Mouse (Mus musculus): ENCODE results near the gene Eps8. TPM values are rescaled to one million over a fixed set of nuclear protein-coding genes. Genes with fewer than 3 reads are reported as not detected.

Eps8 gene
- polyA plus RNA-seq, 1 experiment from 2014 or later: 34.4 TPM

GRCm38 (mm10) chr6:137682629-137683028 lies 28.0 kb upstream of the Eps8 start:
- H3K9me3 ChIP-seq: no peaks in the 10 kb centered on the region
- H3K36me3 ChIP-seq: no peaks in the 10 kb centered on the region
- no peaks in the 10 kb centered on the region for H3K4me1 ChIP-seq
- no peak overlapping the region for H3K27ac ChIP-seq
- H3K9ac ChIP-seq: no peak overlapping the region
- H3K4me2 ChIP-seq: no peak overlapping the region
- no peaks in the 10 kb centered on the region for H3K27me3 ChIP-seq
- 72% methylated on average over 2 of the region's 2 CpGs for WGBS
- ATAC-seq (ENCODE audit: insufficient number of reproducible peaks, insufficient read depth, low FRiP score, low TSS enrichment, low read depth): no peak
- no peak overlapping the region for H3K4me3 ChIP-seq

GRCm38 (mm10) chr6:137681000-137681399 lies 26.3 kb upstream of the Eps8 start:
- H3K4me2 ChIP-seq: no peak overlapping the region
- no peaks in the 10 kb centered on the region for H3K4me1 ChIP-seq
- H3K9ac ChIP-seq: no peak overlapping the region
- no peaks in the 10 kb centered on the region for H3K36me3 ChIP-seq
- no peak for ATAC-seq (ENCODE audit: insufficient number of reproducible peaks, insufficient read depth, low FRiP score, low TSS enrichment, low read depth)
- no peak overlapping the region for H3K27ac ChIP-seq
- H3K4me3 ChIP-seq: no peak overlapping the region
- no peaks in the 10 kb centered on the region for H3K27me3 ChIP-seq
- H3K9me3 ChIP-seq: no peaks in the 10 kb centered on the region
- 89% methylated on average over 2 of the region's 2 CpGs for WGBS

GRCm38 (mm10) chr6:137676581-137676980 lies 21.9 kb upstream of the Eps8 start:
- H3K27ac ChIP-seq: no peak overlapping the region
- H3K36me3 ChIP-seq: no peaks in the 10 kb centered on the region
- no peaks in the 10 kb centered on the region for H3K9me3 ChIP-seq
- H3K4me1 ChIP-seq: no peaks in the 10 kb centered on the region
- H3K27me3 ChIP-seq: no peaks in the 10 kb centered on the region
- no peak overlapping the region for H3K9ac ChIP-seq
- no peak overlapping the region for H3K4me2 ChIP-seq
- ATAC-seq (ENCODE audit: insufficient number of reproducible peaks, insufficient read depth, low FRiP score, low TSS enrichment, low read depth): no peak
- WGBS: 89% methylated on average over 12 of the region's 12 CpGs
- no peak overlapping the region for H3K4me3 ChIP-seq

- H3K9me3 ChIP-seq: no peaks in the 10 kb centered on the region
- H3K27me3 ChIP-seq: no peaks in the 10 kb centered on the region
- no peak overlapping the region for H3K4me2 ChIP-seq
- no peaks in the 10 kb centered on the region for H3K36me3 ChIP-seq
- H3K4me1 ChIP-seq: no peaks in the 10 kb centered on the region
- H3K4me3 ChIP-seq: no peak overlapping the region
- no peak for ATAC-seq (ENCODE audit: insufficient number of reproducible peaks, insufficient read depth, low FRiP score, low TSS enrichment, low read depth)
- no peak overlapping the region for H3K27ac ChIP-seq
- H3K9ac ChIP-seq: no peak overlapping the region
- WGBS: 71% methylated on average over 5 of the region's 5 CpGs
Measured at GRCm38 (mm10) chr6:137675556-137675955, 20.9 kb upstream of the Eps8 start.

- no peak overlapping the region for H3K4me2 ChIP-seq
- no peaks in the 10 kb centered on the region for H3K4me1 ChIP-seq
- H3K9me3 ChIP-seq: no peaks in the 10 kb centered on the region
- no peak for ATAC-seq (ENCODE audit: insufficient number of reproducible peaks, insufficient read depth, low FRiP score, low TSS enrichment, low read depth)
- H3K27ac ChIP-seq: no peak overlapping the region
- H3K9ac ChIP-seq: no peak overlapping the region
- H3K27me3 ChIP-seq: no peaks in the 10 kb centered on the region
- no peaks in the 10 kb centered on the region for H3K36me3 ChIP-seq
- H3K4me3 ChIP-seq: no peak overlapping the region
- WGBS: 84% methylated on average over 15 of the region's 15 CpGs
Measured at GRCm38 (mm10) chr6:137673301-137673700, 18.6 kb upstream of the Eps8 start.

GRCm38 (mm10) chr6:137671561-137671960 lies 16.9 kb upstream of the Eps8 start:
- no peaks in the 10 kb centered on the region for H3K27me3 ChIP-seq
- WGBS: 86% methylated on average over 10 of the region's 10 CpGs
- H3K4me1 ChIP-seq: no peaks in the 10 kb centered on the region
- no peak overlapping the region for H3K27ac ChIP-seq
- no peak for ATAC-seq (ENCODE audit: insufficient number of reproducible peaks, insufficient read depth, low FRiP score, low TSS enrichment, low read depth)
- H3K36me3 ChIP-seq: no peaks in the 10 kb centered on the region
- no peak overlapping the region for H3K4me2 ChIP-seq
- no peaks in the 10 kb centered on the region for H3K9me3 ChIP-seq
- no peak overlapping the region for H3K9ac ChIP-seq
- no peak overlapping the region for H3K4me3 ChIP-seq

- Histone ChIP-seq H3K4me2 (no peak overlapping the region), H3K36me3 (no peaks in the 10 kb centered on the region), H3K4me3 (no peak overlapping the region), H3K27ac (no peak overlapping the region), H3K27me3 (no peaks in the 10 kb centered on the region), H3K4me1 (no peaks in the 10 kb centered on the region), H3K9me3 (no peaks in the 10 kb centered on the region), H3K9ac (no peak overlapping the region)
- 93% methylated on average over 9 of the region's 9 CpGs for WGBS
- no peak for ATAC-seq (ENCODE audit: insufficient number of reproducible peaks, insufficient read depth, low FRiP score, low TSS enrichment, low read depth)
Measured at GRCm38 (mm10) chr6:137670820-137671219, 16.1 kb upstream of the Eps8 start.

- 76% methylated on average over 3 of the region's 3 CpGs for WGBS
- Histone ChIP-seq H3K9me3 (no peaks in the 10 kb centered on the region), H3K9ac (no peak overlapping the region), H3K4me3 (no peak overlapping the region), H3K4me2 (no peak overlapping the region), H3K36me3 (no peaks in the 10 kb centered on the region), H3K27me3 (no peaks in the 10 kb centered on the region), H3K27ac (no peak overlapping the region), H3K4me1 (no peaks in the 10 kb centered on the region)
- no peak for ATAC-seq (ENCODE audit: insufficient number of reproducible peaks, insufficient read depth, low FRiP score, low TSS enrichment, low read depth)
Measured at GRCm38 (mm10) chr6:137669876-137670275, 15.2 kb upstream of the Eps8 start.

GRCm38 (mm10) chr6:137669433-137669832 lies 14.8 kb upstream of the Eps8 start:
- no peaks in the 10 kb centered on the region for H3K36me3 ChIP-seq
- no peaks in the 10 kb centered on the region for H3K27me3 ChIP-seq
- no peak overlapping the region for H3K4me2 ChIP-seq
- H3K9me3 ChIP-seq: no peaks in the 10 kb centered on the region
- no peak overlapping the region for H3K4me3 ChIP-seq
- no peak for ATAC-seq (ENCODE audit: insufficient number of reproducible peaks, insufficient read depth, low FRiP score, low TSS enrichment, low read depth)
- H3K9ac ChIP-seq: no peak overlapping the region
- no peak overlapping the region for H3K27ac ChIP-seq
- no peaks in the 10 kb centered on the region for H3K4me1 ChIP-seq
- WGBS: 92% methylated on average over 1 of the region's 1 CpGs

GRCm38 (mm10) chr6:137668331-137668730 lies 13.7 kb upstream of the Eps8 start:
- Histone ChIP-seq H3K36me3 (no peaks in the 10 kb centered on the region), H3K4me3 (no peak overlapping the region), H3K27ac (no peak overlapping the region), H3K9ac (no peak overlapping the region), H3K4me1 (no peaks in the 10 kb centered on the region), H3K27me3 (no peaks in the 10 kb centered on the region), H3K9me3 (no peaks in the 10 kb centered on the region), H3K4me2 (no peak overlapping the region)
- 66% methylated on average over 3 of the region's 3 CpGs for WGBS
- no peak for ATAC-seq (ENCODE audit: insufficient number of reproducible peaks, insufficient read depth, low FRiP score, low TSS enrichment, low read depth)

GRCm38 (mm10) chr6:137667665-137668064 lies 13.0 kb upstream of the Eps8 start:
- no peaks in the 10 kb centered on the region for H3K36me3 ChIP-seq
- H3K4me1 ChIP-seq: no peaks in the 10 kb centered on the region
- no peak for ATAC-seq (ENCODE audit: insufficient number of reproducible peaks, insufficient read depth, low FRiP score, low TSS enrichment, low read depth)
- H3K9ac ChIP-seq: no peak overlapping the region
- 82% methylated on average over 3 of the region's 3 CpGs for WGBS
- H3K9me3 ChIP-seq: no peaks in the 10 kb centered on the region
- H3K4me2 ChIP-seq: no peak overlapping the region
- no peak overlapping the region for H3K4me3 ChIP-seq
- H3K27ac ChIP-seq: no peak overlapping the region
- no peaks in the 10 kb centered on the region for H3K27me3 ChIP-seq

GRCm38 (mm10) chr6:137664936-137665335 lies 10.3 kb upstream of the Eps8 start:
- Histone ChIP-seq H3K4me3 (no peak overlapping the region), H3K27me3 (no peaks in the 10 kb centered on the region), H3K9me3 (no peaks in the 10 kb centered on the region), H3K4me2 (no peak overlapping the region), H3K4me1 (no peaks in the 10 kb centered on the region), H3K36me3 (no peaks in the 10 kb centered on the region), H3K9ac (no peak overlapping the region), H3K27ac (no peak overlapping the region)
- ATAC-seq (ENCODE audit: insufficient number of reproducible peaks, insufficient read depth, low FRiP score, low TSS enrichment, low read depth): no peak
- WGBS: 64% methylated on average over 3 of the region's 3 CpGs
